In genomic region chr11:61284323-61284722, GRCm38 (mm10) we compare ENCODE assay signal across 20 mouse cellular contexts. TPM values are rescaled to one million over a fixed set of nuclear protein-coding genes. Genes with fewer than 3 reads are reported as not detected.
DNase-seq lines count a peak whose midpoint lies in the region; ATAC-seq lines count a peak whose summit lies in the region.
"Had no signal": no experiment of that assay in that cellular context is flagged by ENCODE, and none has a peak within 500 bp of the region (broad histone marks: within the 10 kb centered on the region; RNA-seq: fewer than 3 reads in every experiment).

No protein-coding gene starts in this region.

- peak; percentile 84 for ATAC-seq in embryonic facial prominence, embryonic 14.5 days (ENCODE audit: low read depth)
- no peak for ATAC-seq in limb, embryonic 15.5 days (ENCODE audit: insufficient number of reproducible peaks, low FRiP score, low TSS enrichment, low read depth)
- no peak for ATAC-seq in activated CD4-positive, CD25-positive, alpha-beta regulatory T cell, adult 4 months
- ATAC-seq: intestine, embryonic 16.5 days; Patski had no signal

- WGBS in embryonic facial prominence, embryonic 14.5 days, result 33% methylated on average over 6 of the region's 6 CpGs
- WGBS in limb, embryonic 15.5 days, result 23% methylated on average over 6 of the region's 6 CpGs

- H3K9me3 ChIP-seq in embryonic facial prominence, embryonic 14.5 days (ENCODE audit: control insufficient read depth, low read length), result no peaks in the 10 kb centered on the region
- H3K9me3 ChIP-seq in limb, embryonic 15.5 days, result no peaks in the 10 kb centered on the region
- H3K9me3 ChIP-seq: heart, embryonic 15.5 days; lung, embryonic 15.5 days had no signal

- DNase-seq in kidney, adult 9 months, result peak; percentile 40
- no peak for DNase-seq in kidney, postnatal 10 days
- DNase-seq in brain, adult 2 months (ENCODE audit: low read depth, low spot score), result peak; percentile 57
- DNase-seq in embryonic facial prominence, embryonic 14.5 days (ENCODE audit: low spot score), result peak; percentile 84
- no peak for DNase-seq in left cerebral cortex, adult 8-10 months (ENCODE audit: low spot score in 2 of 2)
- DNase-seq: cerebellum, adult 11 months; gastrocnemius, postnatal 25 days; right cerebral cortex, postnatal 14 days had no signal

- no peak overlapping the region for H3K4me2 ChIP-seq in embryonic facial prominence, embryonic 14.5 days (ENCODE audit: low read depth, low read length)
- H3K4me2 ChIP-seq in limb, embryonic 15.5 days, result no peak overlapping the region
- H3K4me2 ChIP-seq: heart, embryonic 15.5 days; hindbrain, embryonic 12.5 days; lung, embryonic 15.5 days; midbrain, embryonic 11.5 days had no signal

- 0 out of 2 replicates have a peak, but pooled peaks cover 4% of the 10 kb centered on the region for H3K4me1 ChIP-seq in embryonic facial prominence, embryonic 14.5 days (ENCODE audit: control insufficient read depth, insufficient read depth, low read length)
- H3K4me1 ChIP-seq in limb, embryonic 15.5 days, result peaks cover 9% of the 10 kb centered on the region
- H3K4me1 ChIP-seq: heart, embryonic 15.5 days; hindbrain, embryonic 12.5 days; lung, embryonic 15.5 days had no signal

- H3K9ac ChIP-seq in embryonic facial prominence, embryonic 14.5 days (ENCODE audit: low read depth, low read length), result peak overlapping the region; percentile 34; the same call in 1 of the 2 replicates
- no peak overlapping the region for H3K9ac ChIP-seq in limb, embryonic 15.5 days
- H3K9ac ChIP-seq: heart, embryonic 15.5 days; hindbrain, embryonic 12.5 days; lung, embryonic 15.5 days had no signal

- peak overlapping the region; percentile 65; the same call in 1 of the 2 replicates for H3K27ac ChIP-seq in embryonic facial prominence, embryonic 14.5 days (replicated peaks; ENCODE audit: low read depth, low read length)
- H3K27ac ChIP-seq in limb, embryonic 15.5 days, result peak overlapping the region; percentile 74
- H3K27ac ChIP-seq: heart, embryonic 15.5 days; hindbrain, embryonic 12.5 days; lung, embryonic 15.5 days had no signal

- no peak overlapping the region for H3K4me3 ChIP-seq in embryonic facial prominence, embryonic 14.5 days (ENCODE audit: low read depth, low read length)
- H3K4me3 ChIP-seq in limb, embryonic 15.5 days, result no peak overlapping the region
- H3K4me3 ChIP-seq: erythroblast, embryonic 14.5 days; heart, embryonic 15.5 days; hindbrain, embryonic 12.5 days; lung, embryonic 15.5 days had no signal

- H3K27me3 ChIP-seq in embryonic facial prominence, embryonic 14.5 days (replicated peaks; ENCODE audit: control insufficient read depth, insufficient read depth, low read length), result no peaks in the 10 kb centered on the region
- H3K27me3 ChIP-seq in limb, embryonic 15.5 days, result no peaks in the 10 kb centered on the region
- H3K27me3 ChIP-seq: heart, embryonic 15.5 days; hindbrain, embryonic 12.5 days; lung, embryonic 15.5 days; Patski had no signal

- no peaks in the 10 kb centered on the region for H3K36me3 ChIP-seq in embryonic facial prominence, embryonic 14.5 days (ENCODE audit: control insufficient read depth, insufficient read depth, low read length)
- no peaks in the 10 kb centered on the region for H3K36me3 ChIP-seq in limb, embryonic 15.5 days
- H3K36me3 ChIP-seq: heart, embryonic 15.5 days; hindbrain, embryonic 12.5 days; lung, embryonic 15.5 days had no signal

RNA-seq across cellular contexts. Expression of gene Aldh3a2, which starts 17.1 kb away (rescaled TPM):
- 36.4 and 37.4 TPM in 2 replicates for polyA plus RNA-seq in embryonic facial prominence, embryonic 14.5 days (2014; fragmentation: Nextera tagmentation; extraction: Ambion mirVana)
- 32.8 and 33.2 TPM in 2 replicates for polyA plus RNA-seq in limb, embryonic 15.5 days (2015; fragmentation: Nextera tagmentation; extraction: Ambion mirVana)
- 10 to 100 TPM; 34.2 to 40.6 TPM for polyA plus RNA-seq in activated CD4-positive, CD25-positive, alpha-beta regulatory T cell, adult 4 months (2017; shearing (Covaris generic))
- 10 to 100 TPM; 54.8 to 58.9 (median 56.1) TPM for total RNA-seq in left cerebral cortex, adult 8-10 months (2022)
- polyA plus RNA-seq: erythroblast, embryonic 14.5 days had no signal

RNA-seq across cellular contexts. Expression of gene Slc47a2, which starts 58.3 kb away (rescaled TPM):
- 0.29 TPM in 1 of 2 replicates, not detected in the other for polyA plus RNA-seq in embryonic facial prominence, embryonic 14.5 days (2014; fragmentation: Nextera tagmentation; extraction: Ambion mirVana)
- not detected in 2 replicates for polyA plus RNA-seq in limb, embryonic 15.5 days (2015; fragmentation: Nextera tagmentation; extraction: Ambion mirVana)
- not detected for polyA plus RNA-seq in activated CD4-positive, CD25-positive, alpha-beta regulatory T cell, adult 4 months (2017; shearing (Covaris generic))
- under 1 TPM; 0.23 to 0.55 (median 0.27) TPM for total RNA-seq in left cerebral cortex, adult 8-10 months (2022)
- total RNA-seq: adrenal gland, postnatal 36 days; common myeloid progenitor, adult 5-6 weeks; gastrocnemius, postnatal 25 days had no signal
- polyA plus RNA-seq: erythroblast, embryonic 14.5 days; hindbrain, embryonic 12.5 days; intestine, embryonic 16.5 days; limb, embryonic 11.5 days; midbrain, embryonic 11.5 days; Patski had no signal

Comparison
In these comparisons a context has a peak if more than half of its experiments do, and no peak if none do; other contexts are left out.
1. DNase-seq: peak in kidney, adult 9 months (single experiment), brain, adult 2 months (single experiment) and embryonic facial prominence, embryonic 14.5 days (single experiment); none in kidney, postnatal 10 days (single experiment) and left cerebral cortex, adult 8-10 months (0 of 2).